Mouse (Mus musculus) kidney, embryonic 16.5 days (tissue): Measurements from ENCODE around the gene Crhr2. TPM values are rescaled to one million over a fixed set of nuclear protein-coding genes. Genes with fewer than 3 reads are reported as not detected.
A peak's percentile ranks its signal among the peaks of the same experiment; 100 is the strongest.

Source experiments
- ATAC-seq: fragments of 200-750 bp; cut with Nextera tagmentation; 2 replicates; pipeline ENCODE4 v1.8.0; 2017; ENCODE audit warnings: moderate TSS enrichment; ENCODE audit not compliant: low FRiP score, low TSS enrichment
- H3K27ac ChIP-seq: fragments of 300-500 bp; sonication (generic); 2 replicates; pipeline ENCODE4 v1.5.1; 2014; ENCODE audit warnings: low read length
- H3K27me3 ChIP-seq: fragments of 300-500 bp; sonication (generic); 2 replicates; pipeline ENCODE4 v1.6.1; 2014; ENCODE audit warnings: low read length, control low read depth, mixed read lengths; ENCODE audit not compliant: insufficient read depth
- H3K36me3 ChIP-seq: fragments of 300-500 bp; sonication (generic); 2 replicates; pipeline ENCODE4 v1.6.1; 2014; ENCODE audit warnings: low read length, control low read depth, mixed read lengths; ENCODE audit not compliant: insufficient read depth
- H3K4me1 ChIP-seq: fragments of 300-500 bp; sonication (generic); 2 replicates; pipeline ENCODE4 v1.6.1; 2014; ENCODE audit warnings: low read length, control low read depth, mixed read lengths; ENCODE audit not compliant: insufficient read depth
- H3K4me2 ChIP-seq: fragments of 300-500 bp; sonication (generic); replicated peaks from 2 replicates; pipeline ENCODE4 v1.6.1; 2014; ENCODE audit warnings: low read depth, low read length
- H3K4me3 ChIP-seq: fragments of 300-500 bp; sonication (generic); 2 replicates; pipeline ENCODE4 v1.5.1; 2014; ENCODE audit warnings: mild to moderate bottlenecking, low read length
- H3K9ac ChIP-seq: fragments of 300-500 bp; sonication (generic); replicated peaks from 2 replicates; pipeline ENCODE4 v1.6.1; 2014; ENCODE audit warnings: low read length
- H3K9me3 ChIP-seq: fragments of 300-500 bp; sonication (generic); 2 replicates; pipeline ENCODE4 v1.6.1; 2016; ENCODE audit warnings: low read length, control low read depth
- WGBS: fragments of 180-500 bp; shearing (Covaris S2); extraction: QIAGEN DNeasy Blood & Tissue Kit; methylation state at CpG from one replicate; pipeline ENCODE4 v1.1.7; 2014; 5-methylcytosine and 5-hydroxymethylcytosine counted together
- polyA plus RNA-seq: library from polyadenylated mRNA; unstranded; fragments of >200 nt; fragmentation: Nextera tagmentation; extraction: Ambion mirVana; gene quantifications from 2 replicates; pipeline ENCODE4 v1.2.1, GENCODE M21; 2015

Gene Crhr2
- polyA plus RNA-seq, 1 experiment from 2014 or later: 0.11 TPM

DNA sequence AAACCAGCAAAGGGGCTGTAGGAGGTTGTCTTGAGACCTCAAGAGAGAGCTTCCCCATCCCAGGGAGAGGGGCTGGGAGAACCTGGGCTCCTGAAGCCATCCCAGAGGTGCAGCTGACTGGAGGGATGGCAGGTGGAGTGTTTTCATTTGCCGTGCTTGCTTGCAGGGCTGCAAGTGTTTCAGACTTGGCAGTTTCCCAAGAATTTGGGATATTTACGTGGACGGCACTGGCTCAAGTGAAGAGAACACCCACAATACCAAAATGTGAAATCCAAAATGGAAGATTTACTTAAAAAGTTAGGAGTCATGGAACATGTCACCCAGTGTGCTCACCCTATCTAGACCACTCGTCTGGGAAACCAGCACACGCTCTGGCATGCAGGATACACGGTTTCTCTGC lies 2.2 kb downstream of the Crhr2 start:
- ATAC-seq: no peak
- no peak overlapping the region for H3K9ac ChIP-seq
- no peaks in the 10 kb centered on the region for H3K36me3 ChIP-seq
- no peaks in the 10 kb centered on the region for H3K9me3 ChIP-seq
- H3K4me1 ChIP-seq: 0 out of 2 replicates have a peak, but pooled peaks cover 5% of the 10 kb centered on the region
- H3K4me3 ChIP-seq: no peak overlapping the region
- no peak overlapping the region for H3K27ac ChIP-seq
- WGBS: 59% methylated on average over 6 of the region's 6 CpGs
- H3K27me3 ChIP-seq: no peaks in the 10 kb centered on the region
- no peak overlapping the region for H3K4me2 ChIP-seq

GRCm38 (mm10) chr6:55128391-55128790 lies 4.4 kb downstream of the Crhr2 start:
- ATAC-seq: 0 out of 2 replicates have a peak, but pooled peaks have one; percentile 15
- no peak overlapping the region for H3K9ac ChIP-seq
- H3K27ac ChIP-seq: no peak overlapping the region
- H3K4me3 ChIP-seq: no peak overlapping the region
- H3K4me1 ChIP-seq: 0 out of 2 replicates have a peak, but pooled peaks cover 4% of the 10 kb centered on the region
- H3K9me3 ChIP-seq: no peaks in the 10 kb centered on the region
- H3K36me3 ChIP-seq: no peaks in the 10 kb centered on the region
- no peak overlapping the region for H3K4me2 ChIP-seq
- H3K27me3 ChIP-seq: no peaks in the 10 kb centered on the region

GRCm38 (mm10) chr6:55126576-55126975 lies 6.2 kb downstream of the Crhr2 start:
- no peak for ATAC-seq
- Histone ChIP-seq H3K4me2 (no peak overlapping the region), H3K27me3 (no peaks in the 10 kb centered on the region), H3K9me3 (no peaks in the 10 kb centered on the region), H3K27ac (no peak overlapping the region), H3K4me1 (no peaks in the 10 kb centered on the region), H3K36me3 (no peaks in the 10 kb centered on the region), H3K9ac (no peak overlapping the region), H3K4me3 (no peak overlapping the region)
- 79% methylated on average over 5 of the region's 5 CpGs for WGBS

GRCm38 (mm10) chr6:55123056-55123455 lies 9.8 kb downstream of the Crhr2 start:
- Histone ChIP-seq H3K4me3 (no peak overlapping the region), H3K4me1 (no peaks in the 10 kb centered on the region), H3K9ac (no peak overlapping the region), H3K27me3 (peaks cover 22% of the 10 kb centered on the region), H3K9me3 (no peaks in the 10 kb centered on the region), H3K36me3 (no peaks in the 10 kb centered on the region), H3K27ac (no peak overlapping the region), H3K4me2 (no peak overlapping the region)
- WGBS: 18% methylated on average over 4 of the region's 4 CpGs
- ATAC-seq: no peak

DNA sequence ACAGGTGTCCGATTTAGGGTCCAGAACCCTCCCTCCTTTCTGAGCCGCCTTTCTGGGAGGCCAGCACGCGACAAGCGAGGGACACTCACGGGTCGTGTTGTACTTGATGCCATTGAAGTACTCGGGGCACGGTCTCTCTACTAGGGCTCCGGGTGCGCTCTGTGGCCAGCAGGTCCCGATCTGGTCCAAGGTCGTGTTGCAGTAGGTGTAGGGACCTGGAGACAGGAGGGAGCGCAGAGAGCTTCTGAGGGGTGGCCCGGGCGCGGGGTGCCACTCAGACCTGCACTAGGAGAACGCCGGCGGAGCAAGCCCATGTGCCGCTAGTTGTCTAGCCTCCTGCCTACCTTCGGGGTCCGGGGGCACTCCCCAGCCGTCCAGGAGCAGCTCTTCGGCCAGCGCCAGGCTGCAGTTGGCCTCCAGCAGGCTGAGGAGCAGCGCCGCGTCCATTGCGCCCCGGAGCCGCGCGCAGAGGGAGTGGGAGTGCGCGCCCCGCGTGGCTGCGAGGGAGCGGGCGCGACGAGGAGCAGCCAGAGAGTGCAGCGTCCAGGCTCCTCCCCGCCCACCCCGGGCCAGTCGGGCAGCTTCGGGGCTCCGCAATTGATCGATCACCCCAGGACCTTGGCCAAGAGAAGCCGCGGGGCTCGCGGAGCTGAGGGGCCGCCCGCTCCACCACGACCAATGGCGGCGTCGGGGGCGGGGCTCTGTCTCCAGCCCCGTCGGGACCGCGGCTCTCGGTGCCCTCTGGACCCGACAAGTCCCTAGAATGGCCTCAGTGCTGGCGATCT lies 15.3 kb downstream of the Crhr2 start:
- no peaks in the 10 kb centered on the region for H3K36me3 ChIP-seq
- peaks cover 64% of the 10 kb centered on the region for H3K27me3 ChIP-seq
- H3K9ac ChIP-seq: 0 out of 2 replicates have a peak overlapping the region, but pooled peaks have one; percentile 18
- peak overlapping the region; percentile 74 for H3K4me2 ChIP-seq
- no peaks in the 10 kb centered on the region for H3K4me1 ChIP-seq
- H3K4me3 ChIP-seq: peak overlapping the region; percentile 55
- WGBS: under 1% methylated on average over 66 of the region's 68 CpGs
- H3K9me3 ChIP-seq: no peaks in the 10 kb centered on the region
- no peak overlapping the region for H3K27ac ChIP-seq
- peak; percentile 65; the same call in 1 of the 2 replicates for ATAC-seq

- no peak overlapping the region for H3K4me2 ChIP-seq
- H3K4me1 ChIP-seq: no peaks in the 10 kb centered on the region
- 12% methylated on average over 7 of the region's 7 CpGs for WGBS
- no peak overlapping the region for H3K4me3 ChIP-seq
- no peaks in the 10 kb centered on the region for H3K9me3 ChIP-seq
- peak; percentile 67; the same call in 1 of the 2 replicates for ATAC-seq
- H3K9ac ChIP-seq: no peak overlapping the region
- H3K27ac ChIP-seq: no peak overlapping the region
- H3K27me3 ChIP-seq: no peaks in the 10 kb centered on the region; the same call in 1 of the 2 replicates
- no peaks in the 10 kb centered on the region for H3K36me3 ChIP-seq
Measured at GRCm38 (mm10) chr6:55108358-55108757, 24.5 kb downstream of the Crhr2 start.

DNA sequence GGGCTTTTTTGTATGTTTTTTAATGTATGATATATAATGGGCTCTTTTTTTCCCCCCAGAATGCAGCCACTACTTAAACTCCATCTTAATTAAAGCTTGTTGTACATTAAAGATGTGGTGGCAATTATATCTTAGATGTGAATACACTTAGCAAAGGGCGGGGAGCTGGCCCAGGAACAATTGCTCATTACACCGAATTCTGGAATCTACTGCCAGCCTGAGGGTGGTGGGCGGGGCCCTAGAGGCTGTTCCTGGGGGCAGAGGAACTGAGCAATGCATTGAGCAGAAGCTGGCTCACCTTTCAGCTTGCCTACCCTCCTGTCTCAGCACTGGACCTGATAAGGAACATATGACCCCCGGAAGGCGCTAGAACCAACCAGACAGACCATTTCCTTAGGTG lies 34.2 kb downstream of the Crhr2 start:
- Histone ChIP-seq H3K27ac (no peak overlapping the region), H3K4me2 (no peak overlapping the region), H3K4me1 (peaks cover 4% of the 10 kb centered on the region; the same call in 1 of the 2 replicates), H3K36me3 (no peaks in the 10 kb centered on the region), H3K9ac (no peak overlapping the region), H3K27me3 (peaks cover 25% of the 10 kb centered on the region), H3K4me3 (no peak overlapping the region), H3K9me3 (no peaks in the 10 kb centered on the region)
- ATAC-seq: no peak
- 70% methylated on average over 5 of the region's 5 CpGs for WGBS

DNA sequence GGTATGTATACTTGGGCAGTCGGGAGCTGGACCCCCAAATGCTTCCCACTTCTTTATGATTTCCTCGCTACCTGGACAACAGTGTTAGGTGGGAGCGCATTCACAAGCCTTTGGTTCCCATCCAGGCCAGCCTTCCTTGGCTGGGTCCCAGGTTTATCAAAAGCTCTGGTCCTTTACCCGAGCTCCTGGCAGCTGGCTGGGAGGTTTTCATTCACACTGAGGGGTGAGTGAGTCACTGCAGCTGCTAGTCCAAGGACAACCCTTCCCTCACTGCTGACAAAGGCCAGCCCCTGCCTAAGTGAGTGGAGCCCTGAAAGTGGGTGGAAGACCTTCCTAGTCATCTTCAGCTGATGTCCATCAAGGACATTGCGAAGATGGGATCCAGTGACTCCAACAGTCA lies 34.8 kb downstream of the Crhr2 start:
- ATAC-seq: no peak
- WGBS: 68% methylated on average over 5 of the region's 5 CpGs
- H3K9ac ChIP-seq: no peak overlapping the region

DNA sequence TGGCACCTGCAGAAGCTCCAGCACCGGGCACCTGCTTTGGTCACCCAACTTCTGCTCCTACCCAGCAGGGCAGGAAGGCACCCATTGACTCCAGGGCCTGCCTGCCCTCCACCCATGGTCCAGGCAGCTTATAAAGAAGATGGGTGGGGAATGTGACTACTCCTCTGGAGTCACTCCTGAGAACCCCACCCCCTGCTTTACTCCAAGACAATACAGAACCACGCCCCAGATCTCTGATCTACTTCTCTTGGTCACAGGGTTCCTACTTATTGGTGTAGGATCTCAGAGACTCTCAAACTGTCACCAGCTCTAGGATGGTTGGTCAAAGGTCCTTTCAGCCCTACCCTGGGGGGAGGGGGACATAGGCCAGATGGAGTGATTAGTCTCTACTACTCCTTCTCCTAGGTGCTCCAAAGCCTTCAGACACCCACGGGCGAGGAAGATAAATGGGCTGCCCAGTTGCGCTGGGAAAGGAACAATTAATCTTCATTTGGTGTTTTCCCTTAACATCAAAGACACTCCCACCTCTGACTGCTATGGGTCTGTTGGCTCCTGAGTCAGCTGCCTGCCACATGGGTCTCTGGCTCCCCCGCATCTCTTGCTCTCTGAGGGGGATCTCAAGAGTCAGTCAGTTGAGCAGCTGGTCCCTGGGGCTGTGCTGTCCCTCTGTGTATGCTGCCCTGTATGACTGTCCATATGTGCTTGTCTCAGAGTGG lies 39.2 kb downstream of the Crhr2 start:
- Histone ChIP-seq H3K9me3 (no peaks in the 10 kb centered on the region), H3K36me3 (no peaks in the 10 kb centered on the region), H3K27me3 (peaks cover 30% of the 10 kb centered on the region), H3K4me1 (peaks cover 4% of the 10 kb centered on the region; the same call in 1 of the 2 replicates), H3K4me3 (no peak overlapping the region), H3K27ac (no peak overlapping the region), H3K9ac (no peak overlapping the region), H3K4me2 (no peak overlapping the region)
- WGBS: 21% methylated on average over 6 of the region's 6 CpGs
- ATAC-seq: peak; percentile 79

More for the DNA sequence above, 34.8 kb downstream of the Crhr2 start:
- Histone ChIP-seq H3K4me1 (peaks cover 4% of the 10 kb centered on the region; the same call in 1 of the 2 replicates), H3K27me3 (peaks cover 25% of the 10 kb centered on the region), H3K4me2 (no peak overlapping the region), H3K36me3 (no peaks in the 10 kb centered on the region), H3K4me3 (no peak overlapping the region), H3K9me3 (no peaks in the 10 kb centered on the region), H3K27ac (no peak overlapping the region)

- peaks cover 4% of the 10 kb centered on the region; the same call in 1 of the 2 replicates for H3K4me1 ChIP-seq
- ATAC-seq: no peak
- H3K27me3 ChIP-seq: peaks cover 24% of the 10 kb centered on the region
- H3K4me2 ChIP-seq: no peak overlapping the region
- H3K36me3 ChIP-seq: no peaks in the 10 kb centered on the region
- H3K9me3 ChIP-seq: no peaks in the 10 kb centered on the region
- H3K4me3 ChIP-seq: no peak overlapping the region
- no peak overlapping the region for H3K27ac ChIP-seq
- no peak overlapping the region for H3K9ac ChIP-seq
- WGBS: 81% methylated on average over 9 of the region's 9 CpGs
Measured at GRCm38 (mm10) chr6:55091396-55091795, 41.4 kb downstream of the Crhr2 start.
